Mouse (Mus musculus): ENCODE results near the gene Hdac2.

- TF ChIP-seq CTCF (IDR thresholded peaks at IDR 0.05; ENCODE audit: insufficient read depth, low read depth, low read length) (no peak), POLR2A (IDR thresholded peaks at IDR 0.05; ENCODE audit: insufficient read depth, low read depth, low read length) (no peak)
Observed at GRCm38 (mm10) chr10:36981866-36982265, 7.5 kb downstream of the Hdac2 start.

Data from olfactory bulb, adult 2 months (tissue).